Mouse (Mus musculus) stomach, postnatal 0 days (tissue): ENCODE data around the gene Gmfg. TPM values are rescaled to one million over a fixed set of nuclear protein-coding genes. Genes with fewer than 3 reads are reported as not detected.

Experiments used
- ATAC-seq: fragments of 200-750 bp; cut with Nextera tagmentation; 2 replicates; pipeline ENCODE4 v1.8.0; 2017; ENCODE audit not compliant: low FRiP score, low TSS enrichment
- DNase-seq: peaks from one replicate; pipeline ENCODE4 v3.0.0-alpha.2; 2016; ENCODE audit warnings: low spot score
- H3K27ac ChIP-seq: fragments of 300-500 bp; sonication (generic); replicated peaks from 2 replicates; pipeline ENCODE4 v1.5.1; 2014; ENCODE audit warnings: mild to moderate bottlenecking, control low read depth
- H3K27me3 ChIP-seq: fragments of 300-500 bp; sonication (generic); 2 replicates; pipeline ENCODE4 v1.6.1; 2014; ENCODE audit warnings: low read length; ENCODE audit not compliant: control insufficient read depth, insufficient read depth
- H3K36me3 ChIP-seq: fragments of 300-500 bp; sonication (generic); 2 replicates; pipeline ENCODE4 v1.6.1; 2014; ENCODE audit warnings: low read length, mixed read lengths; ENCODE audit not compliant: control insufficient read depth, insufficient read depth
- H3K4me1 ChIP-seq: fragments of 300-500 bp; sonication (generic); replicated peaks from 2 replicates; pipeline ENCODE4 v1.6.1; 2014; ENCODE audit warnings: antibody characterized with exemption; ENCODE audit not compliant: control insufficient read depth, insufficient read depth
- H3K4me2 ChIP-seq: fragments of 300-500 bp; sonication (generic); replicated peaks from 2 replicates; pipeline ENCODE4 v1.6.1; 2014; ENCODE audit warnings: low read depth, mild to moderate bottlenecking, control low read depth, moderate library complexity
- H3K4me3 ChIP-seq: fragments of 300-500 bp; sonication (generic); 2 replicates; pipeline ENCODE4 v1.5.1; 2014; ENCODE audit warnings: low read depth, low read length, control low read depth
- H3K9ac ChIP-seq: fragments of 300-500 bp; sonication (generic); 2 replicates; pipeline ENCODE4 v1.6.1; 2014; ENCODE audit warnings: mild to moderate bottlenecking, low read length, control low read depth, mixed read lengths
- H3K9me3 ChIP-seq: fragments of 300-500 bp; sonication (generic); 2 replicates; pipeline ENCODE4 v1.6.1; 2016; ENCODE audit warnings: low read length; ENCODE audit not compliant: control insufficient read depth
- CTCF ChIP-seq: IDR thresholded peaks from 2 replicates; pipeline ENCODE4 v1.5.1; 2016; ENCODE audit warnings: antibody characterized with exemption, low read depth, mild to moderate bottlenecking, moderate library complexity
- EP300 ChIP-seq: optimal IDR thresholded peaks from 2 replicates; pipeline ENCODE3; 2016; ENCODE audit warnings: antibody characterized with exemption
- WGBS: fragments of 180-500 bp; shearing (Covaris S2); extraction: QIAGEN DNeasy Blood & Tissue Kit; methylation state at CpG from one replicate; pipeline ENCODE4 v1.1.7; 2014; 5-methylcytosine and 5-hydroxymethylcytosine counted together
- polyA plus RNA-seq: library from polyadenylated mRNA; unstranded; fragments of >200 nt; fragmentation: Nextera tagmentation; extraction: Ambion mirVana; gene quantifications from 2 replicates; pipeline ENCODE4 v1.2.1, GENCODE M21; 2015

The Gmfg gene
- polyA plus RNA-seq, 1 experiment from 2014 or later, result 23.1 TPM

DNA sequence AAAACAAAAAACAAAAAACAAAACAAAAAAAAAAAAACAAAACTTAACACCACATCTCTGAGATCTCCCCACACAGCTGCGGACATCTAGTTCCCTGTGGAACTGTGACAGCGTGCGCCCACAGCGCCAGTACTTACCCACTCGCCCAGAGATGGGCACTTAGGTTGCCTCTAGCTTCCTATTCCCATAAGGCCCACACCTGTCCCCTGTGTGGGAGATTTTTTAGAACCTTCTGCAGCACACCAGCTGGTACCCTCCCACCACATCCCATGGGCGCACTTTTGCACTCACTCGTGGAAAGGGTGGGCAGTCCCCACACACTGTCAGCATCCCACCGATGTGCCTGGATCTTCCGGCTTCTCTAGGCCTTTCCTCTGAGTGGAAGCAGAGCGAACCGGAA lies 45.6 kb downstream of the Gmfg start:
- no peak for TF ChIP-seq CTCF
- TF ChIP-seq EP300, result no peak
- no peak for ATAC-seq
- Histone ChIP-seq H3K4me2 (no peak overlapping the region), H3K9me3 (no peaks in the 10 kb centered on the region), H3K4me3 (no peak overlapping the region), H3K4me1 (peaks cover 1% of the 10 kb centered on the region; the same call in 1 of the 2 replicates), H3K27ac (no peak overlapping the region), H3K9ac (no peak overlapping the region), H3K36me3 (no peaks in the 10 kb centered on the region), H3K27me3 (no peaks in the 10 kb centered on the region)
- DNase-seq, result no peak
- 83% methylated on average over 11 of the region's 11 CpGs for WGBS

GRCm38 (mm10) chr7:28484192-28484591 lies 46.9 kb downstream of the Gmfg start:
- H3K9ac ChIP-seq, result no peak overlapping the region
- H3K4me3 ChIP-seq, result no peak overlapping the region
- peaks cover 3% of the 10 kb centered on the region; the same call in 1 of the 2 replicates for H3K4me1 ChIP-seq
- TF ChIP-seq EP300, result no peak
- TF ChIP-seq CTCF, result no peak
- H3K27ac ChIP-seq, result no peak overlapping the region
- no peak for DNase-seq
- no peaks in the 10 kb centered on the region for H3K27me3 ChIP-seq
- no peak overlapping the region for H3K4me2 ChIP-seq
- no peaks in the 10 kb centered on the region for H3K9me3 ChIP-seq
- no peak for ATAC-seq
- WGBS, result 22% methylated on average over 4 of the region's 4 CpGs
- H3K36me3 ChIP-seq, result no peaks in the 10 kb centered on the region

GRCm38 (mm10) chr7:28488030-28488491 lies 50.8 kb downstream of the Gmfg start:
- H3K9me3 ChIP-seq, result no peaks in the 10 kb centered on the region
- H3K4me1 ChIP-seq, result peaks cover 3% of the 10 kb centered on the region; the same call in 1 of the 2 replicates
- no peak for TF ChIP-seq CTCF
- no peak for TF ChIP-seq EP300
- H3K36me3 ChIP-seq, result no peaks in the 10 kb centered on the region
- ATAC-seq, result peak; percentile 71
- DNase-seq, result peak; percentile 73
- H3K4me3 ChIP-seq, result peak overlapping the region; percentile 20; the same call in 1 of the 2 replicates
- H3K27ac ChIP-seq, result no peak overlapping the region
- H3K9ac ChIP-seq, result no peak overlapping the region
- 2% methylated on average over 16 of the region's 16 CpGs for WGBS
- H3K27me3 ChIP-seq, result no peaks in the 10 kb centered on the region
- peak overlapping the region; percentile 47 for H3K4me2 ChIP-seq

GRCm38 (mm10) chr7:28490410-28490809 lies 53.2 kb downstream of the Gmfg start:
- WGBS, result 4% methylated on average over 10 of the region's 10 CpGs
- TF ChIP-seq CTCF, result peak; percentile 83
- TF ChIP-seq EP300, result no peak
- DNase-seq (peak; percentile 88), ATAC-seq (peak; percentile 91)
- no peak overlapping the region for H3K4me3 ChIP-seq
- peaks cover 3% of the 10 kb centered on the region; the same call in 1 of the 2 replicates for H3K4me1 ChIP-seq
- H3K4me2 ChIP-seq, result no peak overlapping the region
- H3K9me3 ChIP-seq, result no peaks in the 10 kb centered on the region
- no peaks in the 10 kb centered on the region for H3K27me3 ChIP-seq
- H3K9ac ChIP-seq, result no peak overlapping the region
- H3K36me3 ChIP-seq, result no peaks in the 10 kb centered on the region
- H3K27ac ChIP-seq, result no peak overlapping the region

- Histone ChIP-seq H3K4me1 (peaks cover 3% of the 10 kb centered on the region; the same call in 1 of the 2 replicates), H3K27me3 (no peaks in the 10 kb centered on the region), H3K36me3 (no peaks in the 10 kb centered on the region), H3K4me2 (no peak overlapping the region), H3K4me3 (no peak overlapping the region), H3K9me3 (no peaks in the 10 kb centered on the region), H3K9ac (no peak overlapping the region), H3K27ac (no peak overlapping the region)
- ATAC-seq (no peak), DNase-seq (peak; percentile 15)
- 39% methylated on average over 14 of the region's 14 CpGs for WGBS
- TF ChIP-seq CTCF (no peak), EP300 (no peak)
Observed at GRCm38 (mm10) chr7:28490903-28491302, 53.7 kb downstream of the Gmfg start.

DNA sequence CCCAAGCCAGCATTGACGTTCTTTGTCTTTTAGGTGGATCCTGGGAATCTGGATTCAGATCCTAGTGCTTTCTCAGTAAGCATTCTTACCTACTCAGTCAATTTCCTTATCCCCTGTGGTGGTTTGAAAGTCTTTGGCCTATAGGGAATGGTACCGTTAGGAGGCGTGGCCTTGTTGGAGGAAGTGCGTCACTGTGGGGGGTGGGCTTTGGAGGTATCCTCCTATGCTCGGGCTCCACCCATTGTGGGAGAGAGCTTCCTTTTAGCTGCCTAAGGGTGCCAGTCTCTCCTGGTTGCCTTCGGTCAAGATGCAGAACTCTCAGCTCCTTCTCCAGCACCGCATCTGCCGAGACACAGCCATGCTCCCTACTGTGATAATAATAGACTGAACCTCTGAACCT lies 55.1 kb downstream of the Gmfg start:
- Histone ChIP-seq H3K4me1 (peaks cover 3% of the 10 kb centered on the region; the same call in 1 of the 2 replicates), H3K9me3 (no peaks in the 10 kb centered on the region), H3K36me3 (no peaks in the 10 kb centered on the region), H3K27ac (no peak overlapping the region), H3K4me3 (no peak overlapping the region), H3K4me2 (no peak overlapping the region), H3K27me3 (no peaks in the 10 kb centered on the region), H3K9ac (no peak overlapping the region)
- no peak for ATAC-seq
- no peak for TF ChIP-seq CTCF
- no peak for TF ChIP-seq EP300
- 85% methylated on average over 8 of the region's 8 CpGs for WGBS
- no peak for DNase-seq
